Mouse (Mus musculus) heart, postnatal 0 days (tissue): Measurements from ENCODE around the gene Resp18.

Experiments
- CTCF ChIP-seq: IDR thresholded peaks from 2 replicates; pipeline ENCODE4 v1.5.1; 2016; ENCODE audit warnings: antibody characterized with exemption, control low read depth, low read depth
- EP300 ChIP-seq: IDR thresholded peaks from 2 replicates; pipeline ENCODE4 v1.6.1; 2016; ENCODE audit warnings: antibody characterized with exemption, low read depth

DNA sequence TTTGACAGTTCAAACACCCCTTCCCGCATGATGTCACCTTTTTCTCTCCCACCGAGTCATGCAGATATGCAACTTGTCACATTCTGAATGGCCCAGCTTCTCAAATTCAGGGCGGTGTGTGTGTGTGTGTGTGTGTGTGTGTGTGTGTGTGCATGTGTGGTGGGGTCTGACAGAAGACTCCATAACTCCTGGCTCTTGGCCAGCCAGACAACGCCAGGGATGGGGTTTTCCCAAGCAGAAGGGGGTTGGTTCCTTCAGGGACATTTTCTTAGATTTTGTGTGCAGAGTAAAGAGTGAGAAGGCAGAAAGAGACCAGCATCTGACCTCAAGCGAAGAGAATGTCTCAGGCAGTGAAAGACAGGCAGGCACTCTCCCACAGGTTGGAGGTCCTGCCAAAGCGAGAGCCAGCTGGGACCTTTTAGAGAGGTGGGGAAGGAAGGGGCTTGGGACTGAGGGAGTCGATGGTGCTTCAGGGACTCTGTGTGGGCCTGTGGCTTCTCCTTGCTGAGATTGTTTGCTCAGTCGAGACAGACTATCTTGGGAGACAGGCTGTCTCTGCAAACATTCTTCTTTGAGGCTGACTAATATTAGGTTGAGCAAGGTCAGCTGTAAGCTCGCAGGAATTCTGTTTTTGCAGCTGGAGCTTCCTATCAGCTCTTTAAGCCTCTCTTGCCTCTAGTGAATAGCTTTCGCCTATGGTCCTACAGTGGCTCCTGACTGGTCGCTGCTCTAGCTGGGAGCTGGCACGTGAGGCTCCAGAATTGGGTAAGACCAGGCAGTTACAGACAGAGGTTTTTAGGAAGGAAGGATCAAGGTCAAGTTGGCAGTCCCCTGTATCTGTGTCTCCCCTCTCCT lies 14.5 kb upstream of the Resp18 start:
- TF ChIP-seq CTCF (no peak), EP300 (no peak)
